Mouse (Mus musculus): ENCODE data around the gene Ccdc170. TPM values are rescaled to one million over a fixed set of nuclear protein-coding genes. Genes with fewer than 3 reads are reported as not detected.
A peak's percentile ranks its signal among the peaks of the same experiment; 100 is the strongest.
"Not testable (repeated sequence)": the region's sequence is repeated elsewhere in the genome, so short reads cannot be mapped to it uniquely, and the experiment has no call there.

Ccdc170 gene
- polyA plus RNA-seq (2015; fragmentation: Nextera tagmentation; extraction: Ambion mirVana): 0.06 TPM in 1 of 2 replicates, not detected in the other

GRCm38 (mm10) chr10:4482355-4482754 lies at the start of gene Ccdc170:
Gene Ccdc170 (plus strand): TSS chr10:4482502.
- H3K9me3 ChIP-seq (ENCODE audit: control insufficient read depth, low read length): no peaks in the 10 kb centered on the region
- no peak within 1 kb of the TSS for H3K9ac ChIP-seq (ENCODE audit: low read length)
- no peak for ATAC-seq (ENCODE audit: low FRiP score, low TSS enrichment)
- H3K4me2 ChIP-seq (replicated peaks; ENCODE audit: low read depth): no peak within 1 kb of the TSS
- H3K27me3 ChIP-seq (ENCODE audit: control insufficient read depth, insufficient read depth, low read length): no peaks in the 10 kb centered on the region
- H3K4me1 ChIP-seq (replicated peaks; ENCODE audit: control insufficient read depth, insufficient read depth): no peaks in the 10 kb centered on the region
- no peak for DNase-seq (ENCODE audit: low spot score)
- no peak within 1 kb of the TSS for H3K27ac ChIP-seq (replicated peaks)
- 43% methylated on average over 11 of the region's 11 CpGs for WGBS
- TF ChIP-seq EP300 (optimal IDR thresholded peaks at IDR 0.05) (no peak), CTCF (IDR thresholded peaks at IDR 0.05; ENCODE audit: low read depth) (no peak)
- H3K36me3 ChIP-seq (ENCODE audit: control insufficient read depth, insufficient read depth, low read length): no peaks in the 10 kb centered on the region
- no peak within 1 kb of the TSS for H3K4me3 ChIP-seq (ENCODE audit: low read depth, low read length)

GRCm38 (mm10) chr10:4432996-4433755 lies 49.1 kb upstream of the Ccdc170 start:
- H3K4me2 ChIP-seq (replicated peaks; ENCODE audit: low read depth): peak overlapping the region; percentile 60

GRCm38 (mm10) chr10:4433871-4434270 lies 48.4 kb upstream of the Ccdc170 start:
- not testable (repeated sequence) for H3K4me3 ChIP-seq (ENCODE audit: low read depth, low read length); H3K27ac ChIP-seq (replicated peaks); H3K9me3 ChIP-seq (ENCODE audit: control insufficient read depth, low read length); H3K4me1 ChIP-seq (replicated peaks; ENCODE audit: control insufficient read depth, insufficient read depth); H3K9ac ChIP-seq (ENCODE audit: low read length); H3K36me3 ChIP-seq (ENCODE audit: control insufficient read depth, insufficient read depth, low read length); H3K4me2 ChIP-seq (replicated peaks; ENCODE audit: low read depth); H3K27me3 ChIP-seq (ENCODE audit: control insufficient read depth, insufficient read depth, low read length); DNase-seq (ENCODE audit: low spot score); ATAC-seq (ENCODE audit: low FRiP score, low TSS enrichment)
- 70% methylated on average over 2 of the region's 2 CpGs for WGBS

More at GRCm38 (mm10) chr10:4432996-4433755, 49.1 kb upstream of the Ccdc170 start:
- Histone ChIP-seq H3K36me3 (ENCODE audit: control insufficient read depth, insufficient read depth, low read length) (no peaks in the 10 kb centered on the region), H3K9me3 (ENCODE audit: control insufficient read depth, low read length) (no peaks in the 10 kb centered on the region), H3K27ac (replicated peaks) (peak overlapping the region; percentile 91), H3K27me3 (ENCODE audit: control insufficient read depth, insufficient read depth, low read length) (no peaks in the 10 kb centered on the region), H3K4me1 (replicated peaks; ENCODE audit: control insufficient read depth, insufficient read depth) (no peaks in the 10 kb centered on the region), H3K9ac (ENCODE audit: low read length) (peak overlapping the region; percentile 69), H3K4me3 (ENCODE audit: low read depth, low read length) (peak overlapping the region; percentile 69)
- TF ChIP-seq EP300 (optimal IDR thresholded peaks at IDR 0.05) (no peak), CTCF (IDR thresholded peaks at IDR 0.05; ENCODE audit: low read depth) (peak; percentile 50)
- no peak for ATAC-seq (ENCODE audit: low FRiP score, low TSS enrichment)
- 7% methylated on average over 19 of the region's 19 CpGs for WGBS
- DNase-seq (ENCODE audit: low spot score): no peak

- 84% methylated on average over 3 of the region's 3 CpGs for WGBS
- DNase-seq (ENCODE audit: low spot score): no peak
- TF ChIP-seq EP300 (optimal IDR thresholded peaks at IDR 0.05) (no peak), CTCF (IDR thresholded peaks at IDR 0.05; ENCODE audit: low read depth) (no peak)
- Histone ChIP-seq H3K27me3 (ENCODE audit: control insufficient read depth, insufficient read depth, low read length) (no peaks in the 10 kb centered on the region), H3K4me2 (replicated peaks; ENCODE audit: low read depth) (no peak overlapping the region), H3K4me1 (replicated peaks; ENCODE audit: control insufficient read depth, insufficient read depth) (no peaks in the 10 kb centered on the region), H3K4me3 (ENCODE audit: low read depth, low read length) (no peak overlapping the region), H3K36me3 (ENCODE audit: control insufficient read depth, insufficient read depth, low read length) (peaks cover 4% of the 10 kb centered on the region; the same call in 1 of the 2 replicates), H3K9me3 (ENCODE audit: control insufficient read depth, low read length) (no peaks in the 10 kb centered on the region), H3K27ac (replicated peaks) (no peak overlapping the region), H3K9ac (ENCODE audit: low read length) (no peak overlapping the region)
- ATAC-seq (ENCODE audit: low FRiP score, low TSS enrichment): no peak
Measured at GRCm38 (mm10) chr10:4435416-4435815, 46.9 kb upstream of the Ccdc170 start.

- Histone ChIP-seq H3K27ac (replicated peaks) (no peak overlapping the region), H3K4me3 (ENCODE audit: low read depth, low read length) (no peak overlapping the region), H3K4me1 (replicated peaks; ENCODE audit: control insufficient read depth, insufficient read depth) (no peaks in the 10 kb centered on the region), H3K36me3 (ENCODE audit: control insufficient read depth, insufficient read depth, low read length) (peaks cover 14% of the 10 kb centered on the region), H3K9me3 (ENCODE audit: control insufficient read depth, low read length) (no peaks in the 10 kb centered on the region), H3K27me3 (ENCODE audit: control insufficient read depth, insufficient read depth, low read length) (no peaks in the 10 kb centered on the region), H3K9ac (ENCODE audit: low read length) (no peak overlapping the region), H3K4me2 (replicated peaks; ENCODE audit: low read depth) (no peak overlapping the region)
- ATAC-seq (ENCODE audit: low FRiP score, low TSS enrichment) (no peak), DNase-seq (ENCODE audit: low spot score) (no peak)
- 72% methylated on average over 4 of the region's 4 CpGs for WGBS
- TF ChIP-seq CTCF (IDR thresholded peaks at IDR 0.05; ENCODE audit: low read depth) (no peak), EP300 (optimal IDR thresholded peaks at IDR 0.05) (no peak)
Measured at GRCm38 (mm10) chr10:4456409-4456808, 25.9 kb upstream of the Ccdc170 start.

- no peaks in the 10 kb centered on the region for H3K9me3 ChIP-seq (ENCODE audit: control insufficient read depth, low read length)
- H3K9ac ChIP-seq (ENCODE audit: low read length): no peak overlapping the region
- H3K27ac ChIP-seq (replicated peaks): no peak overlapping the region
- H3K4me3 ChIP-seq (ENCODE audit: low read depth, low read length): no peak overlapping the region
- no peaks in the 10 kb centered on the region for H3K4me1 ChIP-seq (replicated peaks; ENCODE audit: control insufficient read depth, insufficient read depth)
- peaks cover 5% of the 10 kb centered on the region; the same call in 1 of the 2 replicates for H3K36me3 ChIP-seq (ENCODE audit: control insufficient read depth, insufficient read depth, low read length)
- ATAC-seq (ENCODE audit: low FRiP score, low TSS enrichment) (no peak), DNase-seq (ENCODE audit: low spot score) (no peak)
- H3K4me2 ChIP-seq (replicated peaks; ENCODE audit: low read depth): no peak overlapping the region
- WGBS: 93% methylated on average over 2 of the region's 2 CpGs
- no peaks in the 10 kb centered on the region for H3K27me3 ChIP-seq (ENCODE audit: control insufficient read depth, insufficient read depth, low read length)
- no peak for TF ChIP-seq EP300 (optimal IDR thresholded peaks at IDR 0.05)
- TF ChIP-seq CTCF (IDR thresholded peaks at IDR 0.05; ENCODE audit: low read depth): no peak
Measured at GRCm38 (mm10) chr10:4460201-4460600, 22.1 kb upstream of the Ccdc170 start.

All from stomach, postnatal 0 days (tissue).